Mouse (Mus musculus) intestine, embryonic 16.5 days (tissue): ENCODE results near the gene Gabrg1. TPM values are rescaled to one million over a fixed set of nuclear protein-coding genes. Genes with fewer than 3 reads are reported as not detected.
A peak's percentile ranks its signal among the peaks of the same experiment; 100 is the strongest.

ENCODE experiments used
- ATAC-seq: fragments of 200-750 bp; cut with Nextera tagmentation; 2 replicates; pipeline ENCODE4 v1.8.0; 2017; ENCODE audit warnings: moderate TSS enrichment, moderate library complexity
- H3K27ac ChIP-seq: fragments of 300-500 bp; sonication (generic); 2 replicates; pipeline ENCODE4 v1.5.1; 2014; ENCODE audit warnings: mild to moderate bottlenecking, low read length
- H3K27me3 ChIP-seq: fragments of 300-500 bp; sonication (generic); replicated peaks from 2 replicates; pipeline ENCODE4 v1.6.1; 2014; ENCODE audit warnings: low read length, control low read depth, mixed read lengths; ENCODE audit not compliant: control insufficient read depth, insufficient read depth
- H3K36me3 ChIP-seq: fragments of 300-500 bp; sonication (generic); 2 replicates; pipeline ENCODE4 v1.6.1; 2014; ENCODE audit warnings: low read length, control low read depth; ENCODE audit not compliant: control insufficient read depth, insufficient read depth
- H3K4me1 ChIP-seq: fragments of 300-500 bp; sonication (generic); 2 replicates; pipeline ENCODE4 v1.6.1; 2014; ENCODE audit warnings: low read length, control low read depth, mixed read lengths; ENCODE audit not compliant: control insufficient read depth, insufficient read depth
- H3K4me2 ChIP-seq: fragments of 300-500 bp; sonication (generic); 2 replicates; pipeline ENCODE4 v1.6.1; 2014; ENCODE audit warnings: low read depth, low read length, control low read depth
- H3K4me3 ChIP-seq: fragments of 300-500 bp; sonication (generic); 2 replicates; pipeline ENCODE4 v1.5.1; 2014; ENCODE audit warnings: mild to moderate bottlenecking, low read length
- H3K9ac ChIP-seq: fragments of 300-500 bp; sonication (generic); 2 replicates; pipeline ENCODE4 v1.6.1; 2014; ENCODE audit warnings: low read depth, low read length
- H3K9me3 ChIP-seq: fragments of 300-500 bp; sonication (generic); 2 replicates; pipeline ENCODE4 v1.6.1; 2016; ENCODE audit warnings: low read length, control low read depth; ENCODE audit not compliant: control insufficient read depth
- WGBS: fragments of 180-500 bp; shearing (Covaris S2); extraction: QIAGEN DNeasy Blood & Tissue Kit; methylation state at CpG from one replicate; pipeline ENCODE4 v1.1.7; 2014; 5-methylcytosine and 5-hydroxymethylcytosine counted together
- polyA plus RNA-seq: library from polyadenylated mRNA; unstranded; fragments of >200 nt; fragmentation: Nextera tagmentation; extraction: Ambion mirVana; gene quantifications from 2 replicates; pipeline ENCODE4 v1.2.1, GENCODE M21; 2015

Gabrg1 gene
- polyA plus RNA-seq, result 0.04 and 0.05 TPM in 2 replicates

DNA sequence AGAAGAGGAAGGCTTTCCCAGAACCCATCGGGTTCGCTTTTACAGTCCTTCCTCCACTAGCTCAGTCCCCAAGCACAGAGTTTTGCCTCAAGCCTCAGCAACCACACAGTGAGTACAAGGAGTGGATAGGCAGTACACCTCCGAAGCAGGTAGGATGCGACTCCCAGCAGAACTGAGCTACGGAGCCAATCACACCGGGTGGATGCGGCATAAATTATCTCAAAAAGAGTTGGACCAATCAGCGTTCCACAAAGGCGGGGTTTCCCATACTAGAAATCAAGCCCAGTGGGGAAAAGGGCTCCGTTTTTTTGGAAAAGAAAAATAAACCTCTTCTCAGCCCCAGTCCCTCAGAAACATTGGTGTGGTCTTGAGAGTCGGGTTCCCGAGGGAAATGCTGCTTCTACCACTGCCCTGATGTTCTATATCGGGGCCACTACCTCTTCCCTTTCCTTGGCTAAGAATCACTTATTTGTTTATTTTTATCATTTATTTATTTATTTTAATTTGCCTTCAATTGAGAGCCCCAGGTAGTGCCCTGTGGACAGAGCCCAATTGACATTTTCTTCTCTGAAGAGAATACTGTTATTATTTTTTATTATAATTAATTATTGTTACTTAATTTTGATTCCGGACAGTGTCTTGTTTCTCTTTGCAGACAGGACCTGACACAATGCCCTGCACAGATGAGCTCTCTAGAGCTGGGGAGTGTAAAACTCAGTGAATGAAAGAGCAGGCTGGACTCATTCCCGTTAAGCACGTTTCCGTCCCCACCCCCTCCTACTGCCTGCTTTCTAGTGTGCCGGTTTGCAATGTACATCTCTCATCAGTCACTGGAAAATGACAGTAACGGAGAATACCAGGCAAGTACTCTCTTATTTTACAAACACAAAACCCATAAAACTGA lies at the start of gene Gabrg1:
Gene Gabrg1, minus strand, starts transcription at position 426 of the 904 bp plus-strand sequence.
- Histone ChIP-seq H3K9me3 (no peaks in the 10 kb centered on the region), H3K4me1 (no peaks in the 10 kb centered on the region), H3K27ac (no peak within 1 kb of the TSS), H3K4me2 (peak within 1 kb of the TSS; percentile 45), H3K36me3 (no peaks in the 10 kb centered on the region), H3K4me3 (peak within 1 kb of the TSS; percentile 22; the same call in 1 of the 2 replicates), H3K27me3 (no peaks in the 10 kb centered on the region), H3K9ac (no peak within 1 kb of the TSS)
- ATAC-seq, result no peak
- WGBS, result 4% methylated on average over 19 of the region's 19 CpGs

DNA sequence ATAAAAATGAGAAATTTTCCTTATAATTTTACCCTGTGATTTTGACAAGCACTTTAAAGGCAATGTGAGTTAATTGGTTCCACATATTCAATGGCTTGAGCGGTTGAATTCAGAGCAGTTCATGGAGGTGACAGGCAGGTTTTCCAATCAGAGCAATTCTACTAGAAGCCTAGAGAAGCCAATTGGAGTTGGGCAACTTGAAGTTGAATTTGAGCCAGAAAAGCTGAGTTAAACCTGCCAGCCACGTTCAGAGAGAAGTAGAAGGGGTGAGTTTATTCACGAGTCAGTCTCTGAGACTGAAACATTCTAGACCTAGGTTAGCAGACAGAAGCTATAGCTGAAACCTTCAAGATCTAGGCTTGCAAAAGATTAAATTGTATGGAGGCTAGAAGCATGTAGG lies 41.6 kb upstream of the Gabrg1 start:
- Histone ChIP-seq H3K27me3 (no peaks in the 10 kb centered on the region), H3K4me2 (no peak overlapping the region), H3K4me1 (no peaks in the 10 kb centered on the region), H3K4me3 (no peak overlapping the region), H3K27ac (no peak overlapping the region), H3K9ac (no peak overlapping the region), H3K36me3 (no peaks in the 10 kb centered on the region), H3K9me3 (no peaks in the 10 kb centered on the region)
- ATAC-seq, result no peak
- 78% methylated on average over 3 of the region's 3 CpGs for WGBS

DNA sequence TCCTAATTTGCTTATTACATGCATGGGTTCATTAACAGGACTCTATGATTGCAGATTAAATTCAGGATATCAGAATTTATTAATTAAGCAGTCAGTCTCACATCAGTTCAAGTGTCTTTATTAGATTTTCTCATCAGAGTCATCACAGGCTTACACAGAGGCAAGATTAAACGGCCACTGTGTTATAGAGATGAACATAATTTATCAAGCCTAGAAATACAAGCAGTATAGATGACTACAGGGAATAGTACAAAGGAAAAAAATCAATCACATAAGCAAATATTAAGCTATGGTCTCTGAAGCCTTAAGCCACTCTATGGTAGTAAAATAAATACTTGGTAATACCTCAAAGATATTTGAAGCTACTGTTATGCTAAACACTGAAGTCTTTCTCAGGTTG lies 27.7 kb upstream of the Gabrg1 start:
- no peak for ATAC-seq
- 73% methylated on average over 1 of the region's 1 CpGs for WGBS
- H3K9me3 ChIP-seq, result no peaks in the 10 kb centered on the region
- no peaks in the 10 kb centered on the region for H3K36me3 ChIP-seq
- H3K27ac ChIP-seq, result no peak overlapping the region
- H3K4me1 ChIP-seq, result no peaks in the 10 kb centered on the region
- H3K4me2 ChIP-seq, result no peak overlapping the region
- no peak overlapping the region for H3K9ac ChIP-seq
- no peak overlapping the region for H3K4me3 ChIP-seq
- H3K27me3 ChIP-seq, result no peaks in the 10 kb centered on the region

DNA sequence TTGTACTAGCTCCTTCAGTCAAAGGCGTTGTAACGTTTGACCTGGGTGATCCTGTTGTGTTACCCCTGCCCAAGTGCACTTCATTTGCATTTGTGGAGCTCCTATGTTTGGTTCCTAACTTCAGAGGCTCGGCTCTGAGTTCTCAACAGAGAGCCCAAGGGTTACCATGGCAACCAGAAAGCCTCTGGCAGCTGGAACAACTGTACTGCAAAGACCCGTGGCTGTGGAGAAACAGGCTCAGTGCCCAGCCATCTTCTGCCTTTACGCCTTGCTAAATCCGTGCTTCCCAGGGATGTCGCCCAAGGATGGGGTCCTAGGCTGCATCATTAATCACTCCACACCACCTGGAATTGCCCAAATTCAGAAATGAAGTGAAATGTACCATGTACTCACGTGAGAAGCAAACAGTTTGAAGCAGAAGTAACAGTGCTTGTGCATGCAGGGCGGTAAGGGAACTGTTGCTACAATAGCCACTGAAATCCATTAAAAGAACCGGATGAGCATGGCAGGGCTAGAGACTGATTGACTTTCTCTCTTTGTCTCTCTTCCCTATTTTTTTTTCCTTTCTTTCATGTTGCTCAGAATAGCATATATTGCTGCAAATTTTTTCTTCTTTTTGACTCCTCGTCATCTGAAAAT lies 798 bp upstream of the Gabrg1 start:
- peak overlapping the region; percentile 45 for H3K4me2 ChIP-seq
- no peaks in the 10 kb centered on the region for H3K27me3 ChIP-seq
- H3K36me3 ChIP-seq, result no peaks in the 10 kb centered on the region
- ATAC-seq, result peak; percentile 70
- H3K4me3 ChIP-seq, result peak overlapping the region; percentile 19; the same call in 1 of the 2 replicates
- H3K27ac ChIP-seq, result no peak overlapping the region
- no peak overlapping the region for H3K9ac ChIP-seq
- 14% methylated on average over 11 of the region's 11 CpGs for WGBS
- H3K4me1 ChIP-seq, result no peaks in the 10 kb centered on the region
- no peaks in the 10 kb centered on the region for H3K9me3 ChIP-seq

DNA sequence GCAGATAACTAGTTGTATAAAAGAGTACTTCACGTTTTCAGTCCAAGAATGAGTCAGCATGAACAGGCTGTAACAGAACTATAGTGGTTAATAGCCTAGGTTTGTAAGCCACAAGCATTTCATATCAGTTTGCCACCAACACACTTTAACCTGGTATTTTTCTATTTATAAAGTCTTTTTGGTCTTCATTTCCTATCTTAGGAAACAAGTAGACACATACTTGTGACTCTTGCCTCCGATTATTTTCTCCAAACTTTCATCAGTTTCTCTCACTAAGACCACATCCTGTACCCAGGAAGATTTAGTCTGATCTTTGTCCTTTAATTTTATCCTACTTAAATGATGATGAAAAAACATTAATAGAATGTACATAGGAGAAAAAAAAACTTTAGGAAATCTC lies 23.7 kb downstream of the Gabrg1 start:
- ATAC-seq, result no peak
- H3K27me3 ChIP-seq, result no peaks in the 10 kb centered on the region
- H3K9ac ChIP-seq, result no peak overlapping the region
- H3K36me3 ChIP-seq, result no peaks in the 10 kb centered on the region
- no peaks in the 10 kb centered on the region for H3K9me3 ChIP-seq
- H3K4me2 ChIP-seq, result no peak overlapping the region
- H3K27ac ChIP-seq, result no peak overlapping the region
- WGBS, result 81% methylated on average over 2 of the region's 2 CpGs
- H3K4me1 ChIP-seq, result no peaks in the 10 kb centered on the region
- H3K4me3 ChIP-seq, result no peak overlapping the region

DNA sequence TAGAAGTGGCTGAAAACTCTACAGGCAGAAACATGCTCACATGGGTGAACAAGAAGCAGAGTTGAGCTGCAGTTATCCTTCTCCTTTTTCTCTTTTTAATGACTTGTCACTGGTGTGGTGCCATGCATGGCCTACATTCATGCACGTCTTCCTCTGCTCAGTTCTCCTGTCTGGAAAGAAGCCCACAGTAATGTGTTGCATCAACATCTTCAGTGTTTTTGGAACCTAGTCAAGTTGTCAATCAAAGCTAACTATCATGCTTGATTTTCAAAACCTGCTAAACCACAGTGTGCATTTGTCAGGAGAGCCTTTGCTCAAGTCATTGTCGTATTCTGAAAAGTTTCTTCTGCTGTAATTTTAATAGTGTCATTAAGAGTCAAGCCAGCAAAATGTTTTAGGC lies 106.3 kb downstream of the Gabrg1 start:
- WGBS, result 76% methylated on average over 2 of the region's 2 CpGs
- no peak overlapping the region for H3K4me2 ChIP-seq

DNA sequence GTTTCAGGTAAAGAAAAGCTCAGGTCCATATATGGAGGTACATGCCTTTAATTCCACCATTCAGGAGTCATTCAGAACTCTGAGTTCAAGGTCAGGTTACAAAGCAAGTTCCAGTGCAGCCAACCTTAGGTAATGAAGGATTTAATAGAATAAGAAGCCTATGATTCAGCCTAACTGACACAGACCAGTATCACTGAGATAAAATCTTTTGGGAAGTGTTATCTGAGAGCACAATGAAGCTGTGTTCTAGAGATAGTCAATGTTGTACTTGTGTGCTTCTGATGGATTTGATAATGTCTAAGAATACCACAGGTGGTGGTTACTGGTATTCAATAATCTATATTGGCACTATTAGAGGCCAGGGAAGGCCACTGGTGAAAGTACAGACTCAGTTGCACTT lies 138.1 kb downstream of the Gabrg1 start:
- H3K27ac ChIP-seq, result no peak overlapping the region
- no peak for ATAC-seq
- H3K36me3 ChIP-seq, result no peaks in the 10 kb centered on the region
- no peak overlapping the region for H3K9ac ChIP-seq
- no peaks in the 10 kb centered on the region for H3K4me1 ChIP-seq
- no peaks in the 10 kb centered on the region for H3K27me3 ChIP-seq
- no peak overlapping the region for H3K4me2 ChIP-seq
- H3K4me3 ChIP-seq, result no peak overlapping the region
- no peaks in the 10 kb centered on the region for H3K9me3 ChIP-seq

More for the DNA sequence above, 106.3 kb downstream of the Gabrg1 start:
- Histone ChIP-seq H3K27me3 (no peaks in the 10 kb centered on the region), H3K4me3 (no peak overlapping the region), H3K9me3 (no peaks in the 10 kb centered on the region), H3K4me1 (no peaks in the 10 kb centered on the region), H3K9ac (no peak overlapping the region), H3K36me3 (no peaks in the 10 kb centered on the region), H3K27ac (no peak overlapping the region)
- no peak for ATAC-seq
